Mouse (Mus musculus) lung, postnatal 36 days (tissue): ENCODE measurements around the gene Wnk2.

Experiments
- DNase-seq: peaks from one replicate; pipeline ENCODE4 v3.0.0; 2022; ENCODE audit warnings: mixed read lengths

Gene Wnk2

GRCm38 (mm10) chr13:49031029-49031428 lies 116.8 kb downstream of the Wnk2 start:
- DNase-seq, result no peak

GRCm38 (mm10) chr13:49028757-49029539 lies 118.9 kb downstream of the Wnk2 start:
- DNase-seq, result no peak

- DNase-seq, result no peak
Measured at GRCm38 (mm10) chr13:49027057-49027456, 120.8 kb downstream of the Wnk2 start.

- no peak for DNase-seq
Measured at GRCm38 (mm10) chr13:49025521-49025920, 122.3 kb downstream of the Wnk2 start.

GRCm38 (mm10) chr13:49024763-49025162 lies 123.1 kb downstream of the Wnk2 start:
- no peak for DNase-seq

- DNase-seq, result peak; percentile 68
Measured at GRCm38 (mm10) chr13:49021693-49022092, 126.1 kb downstream of the Wnk2 start.

GRCm38 (mm10) chr13:49020152-49020551 lies 127.7 kb downstream of the Wnk2 start:
- DNase-seq, result no peak

- no peak for DNase-seq
Measured at GRCm38 (mm10) chr13:49017375-49017774, 130.4 kb downstream of the Wnk2 start.

- peak; percentile 39 for DNase-seq
Measured at GRCm38 (mm10) chr13:49016311-49016761, 131.5 kb downstream of the Wnk2 start.

- DNase-seq, result peak; percentile 67
Measured at GRCm38 (mm10) chr13:49015366-49016306, 132.2 kb downstream of the Wnk2 start.

- no peak for DNase-seq
Measured at GRCm38 (mm10) chr13:49013206-49013794, 134.5 kb downstream of the Wnk2 start.

GRCm38 (mm10) chr13:49001691-49002090 lies 146.1 kb downstream of the Wnk2 start:
- DNase-seq, result no peak

- peak; percentile 89 for DNase-seq
Measured at GRCm38 (mm10) chr13:48998591-48998990, 149.2 kb downstream of the Wnk2 start.

GRCm38 (mm10) chr13:48996731-48997130 lies 151.1 kb downstream of the Wnk2 start:
- DNase-seq, result no peak

- DNase-seq, result peak; percentile 26
Measured at GRCm38 (mm10) chr13:48994903-48995302, 152.9 kb downstream of the Wnk2 start.

- no peak for DNase-seq
Measured at GRCm38 (mm10) chr13:48992914-48993313, 154.9 kb downstream of the Wnk2 start.

- no peak for DNase-seq
Measured at GRCm38 (mm10) chr13:48990138-48990537, 157.7 kb downstream of the Wnk2 start.
